ENCODE assay signal across 22 mouse cellular contexts in genomic region chr11:105112448-105112847, GRCm38 (mm10). TPM values are rescaled to one million over a fixed set of nuclear protein-coding genes. Genes with fewer than 3 reads are reported as not detected.
"Had no signal": no experiment of that assay in that cellular context is flagged by ENCODE, and none has a peak within 500 bp of the region (broad histone marks: within the 10 kb centered on the region; RNA-seq: fewer than 3 reads in every experiment).

No protein-coding gene starts in this region.

RNA-seq across cellular contexts. Expression of gene Gm10842, which starts 34.2 kb away (rescaled TPM):
- total RNA-seq: layer of hippocampus, adult 18-20 months; layer of hippocampus, postnatal 14 days; left cerebral cortex, adult 8-10 months; left cerebral cortex, postnatal 14 days; left cerebral cortex, postnatal 4 days; monocyte, adult 5-6 weeks; neutrophil, adult 5-6 weeks had no signal
- polyA plus RNA-seq: kidney, embryonic 16.5 days; limb, embryonic 12.5 days; limb, embryonic 15.5 days; liver, embryonic 11.5 days; liver, embryonic 14.5 days; liver, postnatal 0 days; lung, embryonic 14.5 days; midbrain, embryonic 12.5 days; midbrain, embryonic 16.5 days; myocyte; neural tube, embryonic 13.5 days; small intestine, adult 2 months; spleen, adult 2 months; stomach, embryonic 16.5 days; thymus, adult 2 months had no signal

RNA-seq across cellular contexts. Expression of gene Efcab3, which starts 49.1 kb away (rescaled TPM):
- total RNA-seq: monocyte, adult 5-6 weeks; neutrophil, adult 5-6 weeks had no signal
- polyA plus RNA-seq: kidney, embryonic 16.5 days; limb, embryonic 12.5 days; limb, embryonic 15.5 days; lung, embryonic 14.5 days; midbrain, embryonic 12.5 days; myocyte; neural tube, embryonic 13.5 days; small intestine, adult 2 months; spleen, adult 2 months; thymus, adult 2 months had no signal
